Mouse (Mus musculus): ENCODE measurements around the gene Igbp1. TPM values are rescaled to one million over a fixed set of nuclear protein-coding genes. Genes with fewer than 3 reads are reported as not detected.

Gene Igbp1
- 28.2 and 32.4 TPM in 2 replicates for polyA plus RNA-seq (2014; fragmentation: Nextera tagmentation; extraction: Ambion mirVana)

DNA sequence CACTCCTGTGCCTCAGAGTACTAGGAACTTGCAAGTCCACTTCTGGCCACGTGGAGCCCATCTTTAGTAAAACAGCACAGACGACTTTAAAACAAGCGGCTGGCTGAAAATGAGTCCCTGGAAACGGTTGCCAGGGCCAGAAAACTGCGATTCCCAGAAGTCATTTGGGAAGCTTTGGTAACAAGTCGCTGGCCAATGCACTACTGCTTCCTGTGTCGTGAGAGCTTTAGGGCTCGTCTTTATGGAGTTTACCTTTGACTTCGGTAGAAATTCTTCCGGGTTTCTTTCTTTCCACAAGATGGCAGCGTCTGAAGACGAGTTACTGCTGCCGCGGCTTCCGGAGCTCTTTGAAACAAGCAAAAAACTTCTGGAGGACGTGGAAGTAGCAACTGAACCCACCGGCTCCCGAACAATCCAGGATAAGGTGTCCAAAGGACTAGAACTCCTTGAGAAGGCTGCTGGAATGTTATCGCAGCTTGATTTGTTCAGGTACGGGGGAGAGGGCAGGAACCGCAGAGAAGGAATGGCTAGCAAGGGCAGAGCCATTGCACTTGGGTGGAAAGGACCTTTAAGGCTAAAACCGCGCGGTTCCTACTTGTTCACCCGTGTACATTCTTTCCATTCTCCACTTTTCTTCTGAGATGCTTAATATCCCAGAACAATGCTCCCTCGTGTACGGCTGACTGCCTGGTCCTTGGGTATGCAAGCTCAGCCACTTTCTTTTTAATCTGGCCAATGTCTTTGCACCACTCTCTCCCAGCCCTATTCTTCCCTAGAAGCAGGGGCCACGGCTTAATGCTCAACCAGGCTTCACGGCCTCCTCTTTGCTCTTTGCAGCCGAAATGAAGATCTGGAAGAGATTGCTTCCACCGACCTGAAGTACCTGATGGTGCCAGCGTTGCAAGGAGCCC, at the start of gene Igbp1:
TSS of gene Igbp1 (plus strand) at position 224 of the 911 bp plus-strand sequence.
- peak within 1 kb of the TSS; percentile 46 for H3K4me2 ChIP-seq (ENCODE audit: low read depth, low read length)
- H3K9me3 ChIP-seq (ENCODE audit: control insufficient read depth, low read length), result no peaks in the 10 kb centered on the region
- peak; percentile 98 for ATAC-seq (ENCODE audit: low read depth)
- 0 out of 2 replicates have a peak within 1 kb of the TSS, but pooled peaks have one; percentile 4 for H3K27ac ChIP-seq (ENCODE audit: low read depth, low read length)
- 15% methylated on average over 32 of the region's 32 CpGs for WGBS
- peak within 1 kb of the TSS; percentile 37; the same call in 1 of the 2 replicates for H3K9ac ChIP-seq (replicated peaks; ENCODE audit: low read depth, low read length)
- no peaks in the 10 kb centered on the region; the same call in 1 of the 2 replicates for H3K27me3 ChIP-seq (ENCODE audit: control insufficient read depth, insufficient read depth, low read length)
- H3K36me3 ChIP-seq (ENCODE audit: control insufficient read depth, insufficient read depth, low read length), result no peaks in the 10 kb centered on the region; the same call in 1 of the 2 replicates
- H3K4me1 ChIP-seq (ENCODE audit: control insufficient read depth, insufficient read depth, low read length), result no peaks in the 10 kb centered on the region
- H3K4me3 ChIP-seq (ENCODE audit: low read depth, low read length), result peak within 1 kb of the TSS; percentile 50

GRCm38 (mm10) chrX:100468047-100468446, 26.0 kb upstream of the Igbp1 start:
- H3K4me1 ChIP-seq (ENCODE audit: control insufficient read depth, insufficient read depth, low read length), result no peaks in the 10 kb centered on the region
- ATAC-seq (ENCODE audit: low read depth), result no peak
- WGBS, result 79% methylated on average over 4 of the region's 4 CpGs
- no peak overlapping the region for H3K27ac ChIP-seq (ENCODE audit: low read depth, low read length)
- H3K9me3 ChIP-seq (ENCODE audit: control insufficient read depth, low read length), result no peaks in the 10 kb centered on the region
- H3K4me2 ChIP-seq (ENCODE audit: low read depth, low read length), result no peak overlapping the region
- no peaks in the 10 kb centered on the region for H3K27me3 ChIP-seq (ENCODE audit: control insufficient read depth, insufficient read depth, low read length)
- H3K9ac ChIP-seq (replicated peaks; ENCODE audit: low read depth, low read length), result no peak overlapping the region
- H3K4me3 ChIP-seq (ENCODE audit: low read depth, low read length), result no peak overlapping the region
- H3K36me3 ChIP-seq (ENCODE audit: control insufficient read depth, insufficient read depth, low read length), result no peaks in the 10 kb centered on the region

- no peak for ATAC-seq (ENCODE audit: low read depth)
- Histone ChIP-seq H3K36me3 (ENCODE audit: control insufficient read depth, insufficient read depth, low read length) (no peaks in the 10 kb centered on the region), H3K27ac (ENCODE audit: low read depth, low read length) (no peak overlapping the region), H3K27me3 (ENCODE audit: control insufficient read depth, insufficient read depth, low read length) (no peaks in the 10 kb centered on the region), H3K9me3 (ENCODE audit: control insufficient read depth, low read length) (no peaks in the 10 kb centered on the region), H3K4me3 (ENCODE audit: low read depth, low read length) (no peak overlapping the region), H3K4me2 (ENCODE audit: low read depth, low read length) (no peak overlapping the region), H3K4me1 (ENCODE audit: control insufficient read depth, insufficient read depth, low read length) (no peaks in the 10 kb centered on the region), H3K9ac (replicated peaks; ENCODE audit: low read depth, low read length) (no peak overlapping the region)
- WGBS, result 86% methylated on average over 3 of the region's 3 CpGs
Measured at GRCm38 (mm10) chrX:100470126-100470525, 24.0 kb upstream of the Igbp1 start.

DNA sequence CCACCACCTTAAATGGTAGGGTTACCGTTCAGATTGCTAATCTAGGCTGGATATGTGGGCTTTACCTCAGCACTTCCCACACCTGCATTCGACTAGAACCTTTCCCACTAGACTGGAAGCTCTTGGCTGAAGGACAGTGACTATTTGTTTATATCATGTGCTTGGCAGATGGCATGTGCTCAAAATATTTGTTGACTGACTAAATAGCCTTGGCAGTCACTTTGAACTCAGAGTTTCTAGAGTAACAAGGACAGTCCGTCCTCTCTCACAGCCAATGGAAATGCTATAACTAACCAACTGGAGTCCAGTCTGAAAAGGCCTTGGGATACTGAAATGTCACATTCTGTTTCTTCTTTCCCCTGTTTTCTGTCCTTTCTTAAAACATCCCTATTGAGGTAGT, 22.6 kb upstream of the Igbp1 start:
- no peaks in the 10 kb centered on the region for H3K27me3 ChIP-seq (ENCODE audit: control insufficient read depth, insufficient read depth, low read length)
- no peaks in the 10 kb centered on the region for H3K9me3 ChIP-seq (ENCODE audit: control insufficient read depth, low read length)
- H3K27ac ChIP-seq (ENCODE audit: low read depth, low read length), result no peak overlapping the region
- WGBS, result 82% methylated on average over 3 of the region's 3 CpGs
- H3K36me3 ChIP-seq (ENCODE audit: control insufficient read depth, insufficient read depth, low read length), result no peaks in the 10 kb centered on the region
- no peak overlapping the region for H3K4me2 ChIP-seq (ENCODE audit: low read depth, low read length)
- H3K4me3 ChIP-seq (ENCODE audit: low read depth, low read length), result no peak overlapping the region
- H3K9ac ChIP-seq (replicated peaks; ENCODE audit: low read depth, low read length), result no peak overlapping the region
- ATAC-seq (ENCODE audit: low read depth), result no peak
- no peaks in the 10 kb centered on the region for H3K4me1 ChIP-seq (ENCODE audit: control insufficient read depth, insufficient read depth, low read length)

GRCm38 (mm10) chrX:100475569-100476223, 18.4 kb upstream of the Igbp1 start:
- 81% methylated on average over 4 of the region's 4 CpGs for WGBS
- H3K9ac ChIP-seq (replicated peaks; ENCODE audit: low read depth, low read length), result no peak overlapping the region
- H3K27ac ChIP-seq (ENCODE audit: low read depth, low read length), result no peak overlapping the region
- H3K4me2 ChIP-seq (ENCODE audit: low read depth, low read length), result no peak overlapping the region
- no peak for ATAC-seq (ENCODE audit: low read depth)
- no peak overlapping the region for H3K4me3 ChIP-seq (ENCODE audit: low read depth, low read length)
- no peaks in the 10 kb centered on the region for H3K4me1 ChIP-seq (ENCODE audit: control insufficient read depth, insufficient read depth, low read length)
- H3K9me3 ChIP-seq (ENCODE audit: control insufficient read depth, low read length), result no peaks in the 10 kb centered on the region
- no peaks in the 10 kb centered on the region for H3K27me3 ChIP-seq (ENCODE audit: control insufficient read depth, insufficient read depth, low read length)
- no peaks in the 10 kb centered on the region for H3K36me3 ChIP-seq (ENCODE audit: control insufficient read depth, insufficient read depth, low read length)

- H3K4me2 ChIP-seq (ENCODE audit: low read depth, low read length), result no peak overlapping the region
- no peaks in the 10 kb centered on the region for H3K36me3 ChIP-seq (ENCODE audit: control insufficient read depth, insufficient read depth, low read length)
- WGBS, result 34% methylated on average over 3 of the region's 3 CpGs
- H3K4me1 ChIP-seq (ENCODE audit: control insufficient read depth, insufficient read depth, low read length), result no peaks in the 10 kb centered on the region
- H3K9ac ChIP-seq (replicated peaks; ENCODE audit: low read depth, low read length), result no peak overlapping the region
- peak; percentile 93 for ATAC-seq (ENCODE audit: low read depth)
- H3K9me3 ChIP-seq (ENCODE audit: control insufficient read depth, low read length), result no peaks in the 10 kb centered on the region
- H3K4me3 ChIP-seq (ENCODE audit: low read depth, low read length), result no peak overlapping the region
- no peaks in the 10 kb centered on the region for H3K27me3 ChIP-seq (ENCODE audit: control insufficient read depth, insufficient read depth, low read length)
- H3K27ac ChIP-seq (ENCODE audit: low read depth, low read length), result no peak overlapping the region
Measured at GRCm38 (mm10) chrX:100480317-100480716, 13.8 kb upstream of the Igbp1 start.

DNA sequence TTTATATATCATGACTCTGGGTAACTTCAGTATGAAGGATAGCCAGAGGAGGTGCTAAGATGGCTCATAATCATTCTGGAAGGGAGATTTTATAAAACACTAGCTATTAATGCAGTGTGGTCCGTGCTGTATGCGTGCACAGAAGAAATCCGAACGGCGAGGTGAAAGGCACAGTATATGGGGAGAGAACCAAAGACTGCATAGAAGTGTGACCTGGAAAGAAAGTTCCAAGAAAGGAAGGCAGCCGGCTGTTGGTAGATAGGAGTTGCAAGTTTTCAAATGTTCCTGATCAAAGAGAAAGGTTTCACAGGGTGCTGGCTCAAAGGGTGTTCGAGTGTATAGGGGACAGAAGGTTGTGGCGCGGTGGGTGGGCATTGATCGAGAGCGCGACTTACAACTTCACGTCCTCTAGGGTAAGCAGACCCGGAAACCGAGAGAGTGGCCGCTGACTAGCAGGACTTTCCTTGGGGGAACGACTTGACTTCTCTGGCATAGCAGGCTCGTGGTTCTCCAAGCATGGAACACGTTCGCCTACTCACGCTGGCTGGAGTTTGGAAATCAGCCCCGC, 507 bp upstream of the Igbp1 start:
- Histone ChIP-seq H3K9me3 (ENCODE audit: control insufficient read depth, low read length) (no peaks in the 10 kb centered on the region), H3K27ac (ENCODE audit: low read depth, low read length) (no peak overlapping the region), H3K36me3 (ENCODE audit: control insufficient read depth, insufficient read depth, low read length) (no peaks in the 10 kb centered on the region; the same call in 1 of the 2 replicates), H3K9ac (replicated peaks; ENCODE audit: low read depth, low read length) (no peak overlapping the region), H3K27me3 (ENCODE audit: control insufficient read depth, insufficient read depth, low read length) (peaks cover 3% of the 10 kb centered on the region), H3K4me2 (ENCODE audit: low read depth, low read length) (peak overlapping the region; percentile 46), H3K4me1 (ENCODE audit: control insufficient read depth, insufficient read depth, low read length) (no peaks in the 10 kb centered on the region), H3K4me3 (ENCODE audit: low read depth, low read length) (peak overlapping the region; percentile 50)
- ATAC-seq (ENCODE audit: low read depth), result peak; percentile 59; the same call in 1 of the 2 replicates
- 20% methylated on average over 22 of the region's 22 CpGs for WGBS

DNA sequence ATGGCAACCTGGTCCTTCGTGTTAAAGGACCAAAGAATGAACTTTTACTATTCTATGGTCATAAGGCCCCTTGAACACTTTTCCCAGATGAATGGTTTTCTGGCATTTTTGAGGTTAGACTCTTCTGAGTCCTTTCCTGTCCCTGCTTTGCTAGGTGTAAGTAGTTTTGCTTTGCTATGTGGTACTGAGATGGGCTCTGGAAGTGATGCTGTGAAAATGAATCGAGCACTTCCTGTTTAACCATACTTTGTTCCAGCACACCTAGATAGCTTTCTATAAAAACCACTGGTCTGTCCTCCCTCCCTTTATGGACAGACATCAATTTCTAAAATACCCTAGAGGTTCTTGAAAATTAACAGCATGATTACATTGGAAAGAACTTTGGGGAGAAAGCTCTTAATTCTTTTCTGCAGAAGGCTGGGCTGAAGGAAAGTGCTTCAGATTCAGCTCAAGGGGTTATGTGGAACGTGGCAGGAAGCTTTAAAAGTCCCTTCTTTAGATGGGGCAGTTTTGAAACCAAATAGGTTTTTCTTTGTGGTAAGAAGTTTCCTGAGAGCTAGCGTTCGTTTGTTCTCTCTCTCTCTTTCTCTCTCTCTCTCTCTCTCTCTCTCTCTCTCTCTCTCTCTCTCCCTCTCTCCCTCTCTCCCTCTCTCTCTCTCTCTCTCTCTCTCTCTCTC, 10.2 kb downstream of the Igbp1 start:
- 85% methylated on average over 5 of the region's 5 CpGs for WGBS

More for the DNA sequence above, 10.2 kb downstream of the Igbp1 start:
- H3K27ac ChIP-seq (ENCODE audit: low read depth, low read length), result no peak overlapping the region
- H3K4me3 ChIP-seq (ENCODE audit: low read depth, low read length), result no peak overlapping the region
- no peaks in the 10 kb centered on the region for H3K4me1 ChIP-seq (ENCODE audit: control insufficient read depth, insufficient read depth, low read length)
- ATAC-seq (ENCODE audit: low read depth), result no peak
- no peaks in the 10 kb centered on the region for H3K36me3 ChIP-seq (ENCODE audit: control insufficient read depth, insufficient read depth, low read length)
- no peak overlapping the region for H3K9ac ChIP-seq (replicated peaks; ENCODE audit: low read depth, low read length)
- no peak overlapping the region for H3K4me2 ChIP-seq (ENCODE audit: low read depth, low read length)
- H3K9me3 ChIP-seq (ENCODE audit: control insufficient read depth, low read length), result no peaks in the 10 kb centered on the region
- no peaks in the 10 kb centered on the region for H3K27me3 ChIP-seq (ENCODE audit: control insufficient read depth, insufficient read depth, low read length)

All from neural tube, embryonic 14.5 days (tissue).